Mouse (Mus musculus) layer of hippocampus, postnatal 14 days (tissue): ENCODE data around the gene Gpr176. TPM values are rescaled to one million over a fixed set of nuclear protein-coding genes. Genes with fewer than 3 reads are reported as not detected.

Experiments used
- DNase-seq, 2 experiments: peaks; one replicate each; pipeline ENCODE4 v3.0.0; 2021 to 2022; ENCODE audit warnings: low spot score in 2 of 2, mixed read lengths in 1 of 2
- long read RNA-seq, 2 experiments: library from polyadenylated mRNA; stranded (forward); transcript quantifications; one replicate each; pipeline ENCODE4 v2.0.0; 2021
- total RNA-seq, 2 experiments: library from RNA; stranded (reverse); gene quantifications; 2 replicates each; pipeline ENCODE4 v1.2.3; 2021

The Gpr176 gene
- 10 to 100 TPM; 14.0 to 14.4 TPM for total RNA-seq
- long read RNA-seq, experiment 1, transcript Gpr176-201 (3 exons, 3,899 nt): major isoform, 12 of 25 reads
- long read RNA-seq, experiment 1, partial matches to known transcripts: 9 of 25 reads
- long read RNA-seq, experiment 1, other reads (novel, unspliced or antisense): 4 of 25 reads
- long read RNA-seq, experiment 2, transcript Gpr176-201 (3 exons, 3,899 nt): major isoform, 9 of 13 reads
- long read RNA-seq, experiment 2, partial matches to known transcripts: 1 of 13 reads
- long read RNA-seq, experiment 2, other reads (novel, unspliced or antisense): 3 of 13 reads

- DNase-seq: peak; percentile 48 to 50
These were observed at the start of gene Gpr176 for GRCm38 (mm10) chr2:118372901-118373571. Gene Gpr176, minus strand, starts transcription at chr2:118373419.

GRCm38 (mm10) chr2:118422385-118422784 is 49.2 kb upstream of the Gpr176 start:
- no peak for DNase-seq

GRCm38 (mm10) chr2:118421951-118422350 is 48.7 kb upstream of the Gpr176 start:
- DNase-seq: no peak

DNA sequence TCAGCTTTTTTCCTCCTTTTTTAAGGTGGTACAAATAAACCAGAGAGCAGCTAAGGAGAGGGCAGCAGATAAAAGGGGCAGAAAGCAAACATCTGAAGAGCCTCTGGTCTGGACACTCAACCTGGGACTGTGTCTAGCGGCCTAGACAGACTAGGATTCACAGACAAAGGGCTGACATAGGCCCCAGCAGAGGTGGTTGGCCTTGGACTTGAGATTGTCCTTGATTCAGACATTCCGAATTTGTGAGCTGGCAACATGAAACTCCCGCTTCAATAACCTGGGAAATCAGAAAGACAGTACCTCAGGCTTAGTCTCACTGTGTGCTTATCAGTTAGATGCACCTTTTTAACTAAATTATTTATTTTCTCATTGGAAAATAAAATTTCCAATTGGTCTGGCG is 44.9 kb upstream of the Gpr176 start:
- DNase-seq: no peak

DNA sequence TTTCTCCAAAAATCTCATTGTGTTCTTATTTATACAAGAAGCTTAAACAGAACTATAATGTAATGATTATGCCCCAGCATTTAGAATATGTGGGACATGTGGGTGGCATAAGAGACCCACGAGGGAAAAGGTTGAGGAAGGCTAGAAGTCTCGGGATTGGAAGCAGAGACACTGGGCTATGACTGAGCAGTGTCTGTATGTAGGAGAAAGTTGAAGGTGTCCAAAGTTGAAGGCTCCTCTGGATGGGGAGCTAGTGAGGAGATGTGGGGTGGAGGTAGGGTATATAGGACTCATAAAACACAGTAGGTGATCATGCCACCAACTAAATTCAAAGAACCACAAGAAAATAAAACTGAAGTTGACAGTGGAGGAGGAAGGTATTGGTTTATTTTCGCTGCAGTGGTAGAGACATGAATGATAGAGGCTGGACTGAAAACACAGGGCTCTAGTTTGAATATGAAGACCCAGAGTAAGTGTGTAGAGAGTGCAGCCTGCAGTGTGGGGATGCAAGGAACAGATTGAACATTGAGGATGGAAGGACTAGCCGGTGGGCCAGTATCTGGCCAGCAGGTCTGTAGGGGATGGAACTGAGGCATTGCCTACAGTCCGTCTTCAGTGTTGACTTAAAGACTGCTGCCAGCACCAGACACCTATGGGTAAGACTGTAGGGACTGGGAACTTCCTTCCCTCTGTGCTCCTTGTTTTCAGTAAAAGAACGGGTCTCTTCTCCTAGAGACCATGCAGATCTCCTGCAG is 42.6 kb upstream of the Gpr176 start:
- DNase-seq: no peak

- DNase-seq: no peak
These were observed 39.6 kb upstream of the Gpr176 start for GRCm38 (mm10) chr2:118412821-118413220.

- no peak for DNase-seq
These were observed 35.2 kb upstream of the Gpr176 start for GRCm38 (mm10) chr2:118408336-118408895.

DNA sequence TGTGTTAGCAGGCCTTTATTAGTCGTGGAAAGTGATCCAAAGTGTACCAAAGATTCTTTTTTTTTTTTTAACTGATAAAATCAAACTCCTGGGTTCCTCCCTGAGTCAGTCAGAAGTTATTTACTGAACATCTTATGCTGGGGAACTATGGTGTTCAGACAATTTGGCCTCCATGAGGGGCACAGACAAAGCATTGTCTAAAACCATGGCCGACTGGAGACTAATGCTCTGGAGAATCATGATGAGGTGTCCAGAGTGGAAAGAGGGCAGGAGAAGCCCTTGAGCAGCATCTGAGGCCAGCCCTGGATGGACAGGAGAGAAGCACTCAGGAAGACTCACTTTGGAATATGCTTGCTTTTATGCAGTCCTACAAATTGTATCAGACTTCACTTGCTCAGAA is 33.6 kb upstream of the Gpr176 start:
- DNase-seq: no peak

GRCm38 (mm10) chr2:118405568-118405967 is 32.3 kb upstream of the Gpr176 start:
- DNase-seq: no peak

DNA sequence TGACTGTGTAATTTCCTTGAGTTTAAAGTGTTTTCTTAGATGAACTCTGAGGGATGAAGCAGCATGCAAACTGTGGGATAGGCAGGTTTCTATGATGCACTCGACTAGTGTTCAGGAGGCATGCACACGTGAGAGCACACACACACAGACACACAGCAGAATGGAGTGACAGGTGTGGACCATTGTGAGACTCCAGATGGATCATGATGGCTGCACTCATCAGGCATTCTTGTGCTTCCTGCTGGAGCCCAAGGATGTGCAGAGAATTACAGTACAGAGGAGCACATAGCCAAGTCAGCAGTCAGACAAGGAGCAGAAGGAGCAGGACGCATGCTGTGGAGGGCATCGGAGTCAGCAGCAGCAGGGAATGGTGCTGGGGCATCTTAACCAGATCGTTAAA is 31.1 kb upstream of the Gpr176 start:
- no peak for DNase-seq

- no peak for DNase-seq
These were observed 28.9 kb upstream of the Gpr176 start for GRCm38 (mm10) chr2:118401834-118402727.

DNA sequence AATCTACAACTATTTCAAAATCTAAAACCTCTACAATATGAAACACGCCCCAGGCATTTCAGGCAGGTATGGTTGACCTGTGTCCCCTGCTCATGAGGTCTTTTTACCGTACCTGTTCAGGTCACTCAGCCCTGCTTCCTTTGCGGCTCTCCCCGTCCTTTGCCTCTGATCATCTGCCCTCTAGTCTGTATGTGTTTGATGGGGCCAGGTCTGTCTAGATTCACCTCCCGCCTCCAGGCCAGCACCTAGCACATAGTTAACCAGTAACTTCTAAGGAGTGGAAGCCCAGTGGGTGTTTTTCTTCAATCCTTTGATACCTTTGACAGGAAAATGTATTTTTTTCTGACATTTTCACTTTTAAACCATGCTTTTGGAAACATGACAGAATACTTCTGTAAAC is 26.5 kb upstream of the Gpr176 start:
- DNase-seq: no peak

- DNase-seq: no peak
These were observed 18.0 kb upstream of the Gpr176 start for GRCm38 (mm10) chr2:118391201-118391600.

GRCm38 (mm10) chr2:118390072-118390471 is 16.9 kb upstream of the Gpr176 start:
- DNase-seq: no peak

- DNase-seq: no peak
These were observed 16.4 kb upstream of the Gpr176 start for GRCm38 (mm10) chr2:118389569-118389968.

GRCm38 (mm10) chr2:118388341-118389335 is 15.4 kb upstream of the Gpr176 start, which contains the start of gene Eif2ak4:
Gene Eif2ak4, plus strand, starts transcription at chr2:118388618.
- peak; percentile 94 to 99 for DNase-seq

- DNase-seq: no peak
These were observed 10.2 kb upstream of the Gpr176 start for GRCm38 (mm10) chr2:118383387-118383786.

DNA sequence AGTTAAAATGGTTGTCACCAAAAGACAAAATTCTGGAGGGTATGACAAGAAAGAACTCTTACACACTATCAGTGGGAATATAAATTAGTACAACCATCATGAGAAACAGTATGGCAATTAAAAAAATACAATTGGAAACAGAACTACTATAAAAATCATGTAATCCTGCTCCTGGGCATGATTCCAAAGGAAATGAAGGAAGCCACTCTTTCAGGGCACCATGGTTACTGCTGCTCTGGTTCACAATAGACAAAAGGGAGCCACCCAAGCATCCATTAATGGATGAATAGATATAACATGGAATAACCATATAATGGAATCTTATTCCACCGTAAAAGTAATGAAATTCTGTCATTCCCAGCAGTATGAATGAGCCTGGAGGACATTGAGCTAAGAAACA is 6.5 kb upstream of the Gpr176 start:
- DNase-seq: no peak

DNA sequence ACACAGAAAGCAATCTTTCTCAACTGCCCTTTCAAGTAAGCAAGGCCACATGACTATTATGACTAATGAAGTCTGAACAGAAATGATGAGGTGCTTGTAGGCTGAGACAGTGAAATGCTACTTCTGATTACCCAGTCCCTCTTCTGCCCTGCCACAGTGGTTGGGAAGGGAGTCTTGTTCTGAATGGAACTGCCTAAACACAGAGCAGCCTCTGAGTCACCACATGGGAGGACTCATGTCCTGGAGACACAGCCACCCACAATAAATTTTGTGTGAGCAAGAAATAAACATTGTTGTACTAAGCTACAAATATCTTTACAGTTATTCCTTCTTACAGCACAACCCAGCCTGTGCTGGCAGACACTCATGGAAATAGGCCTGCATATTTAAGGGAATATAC is 2.7 kb upstream of the Gpr176 start:
- no peak for DNase-seq
